Mouse (Mus musculus): ENCODE measurements around the gene Tm6sf2.
A peak's percentile ranks its signal among the peaks of the same experiment; 100 is the strongest.
"Not testable (repeated sequence)": the region's sequence is repeated elsewhere in the genome, so short reads cannot be mapped to it uniquely, and the experiment has no call there.

Gene Tm6sf2

DNA sequence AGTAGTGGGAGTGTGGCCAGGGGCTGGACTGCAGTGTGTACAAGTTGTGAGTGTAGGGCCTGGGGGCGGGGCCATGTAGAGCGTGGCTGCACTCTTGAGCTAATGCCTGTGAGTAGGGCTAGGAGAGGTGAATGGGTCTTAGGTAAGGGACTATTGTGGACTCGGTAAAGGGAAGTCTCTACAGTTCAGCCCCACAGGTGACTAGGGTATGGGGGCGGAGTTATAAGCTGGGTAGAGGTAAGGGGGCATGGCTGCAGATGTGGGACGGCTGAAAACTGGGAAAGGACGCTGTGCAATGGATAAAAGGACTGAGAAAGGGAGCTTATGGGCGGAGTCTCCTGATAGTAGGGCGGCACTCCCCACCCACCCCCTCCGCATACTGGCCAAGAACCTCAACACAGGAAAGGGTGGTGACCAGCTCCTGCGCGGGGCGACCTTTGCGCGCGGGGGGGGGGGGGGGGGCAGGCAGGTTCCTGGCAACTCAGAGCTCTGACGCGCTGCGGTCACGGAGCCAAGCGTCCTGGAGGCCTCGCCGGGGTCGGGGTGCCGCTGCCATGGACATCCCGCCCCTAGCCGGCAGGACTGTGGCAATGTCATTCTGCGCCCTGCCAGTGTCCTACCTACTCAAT is at the start of gene Tm6sf2:
Tm6sf2 (plus strand) TSS at position 484 of the 629 bp plus-strand sequence.
- DNase-seq = peak; percentile 25 to 41

GRCm38 (mm10) chr8:70023596-70023995 is 49.1 kb upstream of the Tm6sf2 start:
- DNase-seq = no peak

DNA sequence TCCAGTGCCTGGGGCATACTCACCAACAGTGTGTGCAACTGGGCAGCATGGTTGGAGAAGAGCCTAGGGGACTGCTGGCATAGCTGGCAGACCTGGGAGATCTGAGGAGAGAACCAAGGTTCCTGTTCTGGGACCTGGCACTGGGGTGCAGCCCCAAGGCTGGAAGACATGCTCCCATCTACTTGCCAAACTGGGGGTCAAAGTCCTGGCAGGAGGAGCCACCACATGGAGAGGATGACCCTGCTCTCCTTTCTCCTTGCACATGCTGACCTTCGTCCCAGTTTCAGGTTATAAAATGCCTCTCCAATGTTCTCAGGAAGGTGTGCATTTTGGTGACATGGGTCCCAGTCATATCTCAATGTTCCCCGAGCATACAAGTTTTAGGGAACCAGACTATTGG is 46.6 kb upstream of the Tm6sf2 start:
- no peak for DNase-seq

- no peak for DNase-seq
Measured at GRCm38 (mm10) chr8:70030255-70030654, 42.5 kb upstream of the Tm6sf2 start.

DNA sequence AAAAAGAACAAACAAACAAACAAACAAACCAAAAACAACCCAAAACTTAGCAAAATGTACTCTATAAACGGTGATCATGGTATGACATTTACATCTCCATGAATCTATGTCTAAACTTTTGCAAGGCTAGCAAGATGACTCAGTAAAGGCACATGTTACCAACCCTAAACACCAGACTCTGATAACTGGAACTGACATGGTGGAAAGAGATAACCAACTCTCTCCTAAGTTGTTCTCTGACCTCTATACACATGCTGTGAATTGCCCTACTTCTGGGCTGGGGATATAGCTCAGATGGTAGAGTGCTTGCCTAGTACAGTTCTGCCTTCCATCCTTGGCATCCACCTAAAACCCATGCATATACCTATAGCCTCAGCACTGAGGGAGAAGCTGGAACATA is 34.7 kb upstream of the Tm6sf2 start:
- no peak for DNase-seq

DNA sequence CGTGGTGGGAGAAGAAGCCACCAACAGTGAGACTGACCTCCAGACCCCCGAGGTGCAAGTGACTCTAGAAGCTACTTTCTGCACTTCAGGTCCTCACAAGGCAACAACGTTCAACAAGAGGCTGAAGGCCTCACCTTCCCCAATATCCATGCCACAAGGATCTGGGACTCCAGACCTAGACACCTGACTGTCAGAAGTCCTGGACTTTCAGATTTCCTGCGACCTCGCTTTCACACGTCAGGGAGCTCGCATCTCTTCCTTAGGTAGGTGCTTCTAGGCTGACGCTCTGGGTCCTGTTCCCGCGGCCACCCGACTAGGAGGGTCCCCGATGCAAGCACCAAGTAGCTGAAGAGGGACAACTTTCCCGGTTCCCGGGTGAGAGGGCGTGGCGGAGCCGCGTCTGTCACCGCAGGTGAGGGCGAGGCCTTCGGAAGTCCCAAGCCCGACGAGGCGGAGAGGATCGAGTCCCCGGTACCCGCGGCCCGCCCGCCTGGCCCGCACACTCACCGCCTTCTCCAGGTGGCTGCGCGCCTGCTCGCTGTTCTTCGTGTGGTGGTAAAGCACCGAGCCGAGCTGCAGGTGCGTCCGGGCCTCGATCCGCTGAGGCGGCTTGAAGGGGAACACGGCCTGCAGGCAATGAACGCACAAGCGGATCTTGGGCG is 30.7 kb upstream of the Tm6sf2 start:
- peak in 1 of 2 experiments; percentile 52 for DNase-seq

DNA sequence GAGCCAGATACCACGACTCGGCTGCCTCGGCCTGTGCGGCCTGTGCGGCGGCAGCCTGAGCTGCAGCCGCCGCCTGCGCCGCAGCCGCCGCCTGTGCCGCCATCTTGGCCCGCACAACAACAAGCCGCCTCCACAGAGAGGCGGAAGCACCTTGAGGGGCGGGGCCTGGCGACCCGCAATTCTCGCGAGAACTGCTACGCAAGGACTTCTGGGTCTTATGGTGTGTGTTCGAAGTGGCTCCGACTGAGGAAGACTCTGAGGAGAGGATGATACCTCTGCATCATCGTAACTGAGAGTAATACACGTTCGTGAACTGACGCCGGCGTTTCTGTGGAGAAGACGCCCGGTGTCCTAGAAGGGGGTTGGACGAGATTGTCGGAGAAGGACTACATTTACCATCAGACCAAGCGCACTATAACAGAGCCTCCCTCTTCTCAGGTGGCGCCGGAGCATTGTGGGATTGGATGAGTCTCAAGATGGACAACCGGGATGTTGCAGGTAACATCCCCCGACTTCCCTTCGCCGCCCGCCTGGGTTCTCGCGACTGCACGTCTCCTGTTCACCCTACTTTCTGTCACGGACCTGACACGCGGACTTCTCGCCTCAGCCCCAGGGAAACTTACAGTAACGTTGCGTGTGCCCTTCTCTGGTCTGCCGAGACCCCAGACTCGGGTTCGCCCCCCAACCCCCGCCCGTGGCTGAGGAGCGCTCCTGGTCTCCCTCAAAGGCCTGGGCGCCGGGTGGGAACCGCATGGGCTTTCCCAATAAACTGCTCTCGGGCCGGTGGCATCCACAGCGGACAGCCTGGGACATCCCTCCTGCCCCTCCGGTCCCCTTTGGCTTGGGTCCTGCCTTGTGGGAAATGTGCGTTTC is 29.9 kb upstream of the Tm6sf2 start, which contains the start of the genes Mau2 and Sugp1:
Mau2 (minus strand) TSS at position 152 of the 873 bp plus-strand sequence.
Sugp1 (plus strand) TSS at position 231 of the 873 bp plus-strand sequence.
- DNase-seq = peak; percentile 99

- DNase-seq = peak; percentile 18 to 37
Measured at GRCm38 (mm10) chr8:70043996-70044395, 28.7 kb upstream of the Tm6sf2 start.

DNA sequence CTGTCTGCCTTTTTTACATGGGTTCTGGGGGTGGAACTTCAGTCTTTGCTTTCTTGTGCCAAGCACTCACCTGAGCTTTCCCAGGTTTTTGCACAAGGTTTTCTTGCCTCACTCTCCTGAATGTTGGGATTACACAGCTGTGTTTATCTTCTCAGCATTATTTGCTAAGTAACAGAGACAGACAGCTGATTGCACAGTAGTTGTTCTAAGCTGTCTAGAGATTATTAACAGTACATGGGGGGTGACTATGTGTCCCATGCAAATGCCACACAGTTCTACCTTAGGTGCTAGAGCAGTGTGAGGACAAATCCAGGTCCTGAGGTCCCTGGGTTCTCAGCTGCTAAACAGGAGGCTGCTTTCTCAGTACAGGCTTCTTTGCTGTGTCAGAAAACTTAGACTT is 23.1 kb upstream of the Tm6sf2 start:
- DNase-seq = no peak

- not testable (repeated sequence) for DNase-seq
Measured at GRCm38 (mm10) chr8:70050434-70050833, 22.3 kb upstream of the Tm6sf2 start.

GRCm38 (mm10) chr8:70057721-70058120 is 15.0 kb upstream of the Tm6sf2 start:
- DNase-seq = no peak

DNA sequence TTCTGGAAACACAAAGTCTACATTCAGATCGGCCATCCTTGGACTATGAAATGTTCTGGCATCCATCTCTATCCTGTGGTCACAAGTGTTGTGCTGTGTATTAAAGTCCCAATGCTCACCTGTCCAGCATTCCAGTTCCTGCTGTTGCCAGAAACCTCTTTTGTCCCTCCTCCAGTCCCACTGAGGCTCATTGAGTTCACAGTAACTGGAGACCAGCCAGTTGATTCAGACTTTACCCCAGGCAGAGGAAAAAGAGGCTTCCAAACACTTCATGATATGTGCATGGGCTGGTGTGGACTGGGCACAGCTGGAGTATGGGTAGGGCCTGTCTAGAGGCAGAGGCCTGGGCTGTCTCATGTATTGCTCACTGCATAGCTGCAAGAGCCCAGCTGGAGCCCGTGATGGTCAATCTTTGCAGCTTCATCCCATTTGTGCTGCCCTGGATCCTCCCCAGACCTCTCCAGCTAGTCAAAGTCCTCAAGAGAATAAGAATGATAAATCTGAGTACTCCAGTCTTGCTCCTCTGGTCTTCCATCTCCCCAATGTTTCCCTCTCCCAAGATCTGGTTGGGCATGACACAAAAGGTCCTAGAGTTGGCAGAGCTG is 786 bp upstream of the Tm6sf2 start:
- DNase-seq = no peak

- no peak for DNase-seq
Measured at GRCm38 (mm10) chr8:70073120-70073519, 396 bp downstream of the Tm6sf2 start.

DNA sequence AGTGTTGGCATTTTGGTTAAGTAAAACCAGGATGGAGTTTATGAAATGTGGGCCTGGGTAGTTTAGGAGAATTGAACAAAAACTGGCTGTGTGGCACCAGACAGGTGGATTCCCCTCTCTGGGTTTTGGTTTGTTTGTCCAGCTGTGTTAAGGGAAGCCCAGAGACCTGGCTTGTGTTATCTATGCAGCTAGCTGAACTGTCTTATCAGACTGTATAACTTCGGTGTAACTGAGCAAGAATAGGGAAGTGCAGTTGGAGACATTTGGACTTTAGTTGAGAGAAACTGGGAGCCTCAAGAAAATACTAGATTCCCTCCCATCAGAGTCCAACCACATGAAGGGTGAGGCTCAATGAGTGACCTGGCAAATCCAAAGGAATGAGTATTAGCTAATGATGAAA is 958 bp downstream of the Tm6sf2 start:
- no peak for DNase-seq

DNA sequence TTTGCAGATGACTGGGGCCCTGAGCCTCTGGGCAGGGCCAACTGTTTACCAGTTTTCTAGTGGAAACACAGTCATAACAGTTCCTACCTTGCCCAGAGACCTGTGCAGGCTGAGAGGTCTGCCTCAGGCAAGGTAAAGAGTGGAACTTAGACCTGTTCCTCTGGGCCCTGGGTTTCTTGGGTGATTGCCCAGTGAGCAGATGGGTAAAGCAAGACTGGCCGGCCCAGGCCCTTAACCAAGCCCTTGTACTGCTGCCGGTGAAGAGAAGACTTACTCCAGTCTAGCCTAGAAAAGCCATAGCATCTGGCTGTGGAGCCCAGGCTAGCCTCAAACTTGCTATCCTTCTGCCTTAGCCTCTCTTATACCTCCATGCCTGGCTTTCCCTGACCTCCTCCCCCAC is 9.3 kb downstream of the Tm6sf2 start:
- peak; percentile 37 to 57 for DNase-seq

DNA sequence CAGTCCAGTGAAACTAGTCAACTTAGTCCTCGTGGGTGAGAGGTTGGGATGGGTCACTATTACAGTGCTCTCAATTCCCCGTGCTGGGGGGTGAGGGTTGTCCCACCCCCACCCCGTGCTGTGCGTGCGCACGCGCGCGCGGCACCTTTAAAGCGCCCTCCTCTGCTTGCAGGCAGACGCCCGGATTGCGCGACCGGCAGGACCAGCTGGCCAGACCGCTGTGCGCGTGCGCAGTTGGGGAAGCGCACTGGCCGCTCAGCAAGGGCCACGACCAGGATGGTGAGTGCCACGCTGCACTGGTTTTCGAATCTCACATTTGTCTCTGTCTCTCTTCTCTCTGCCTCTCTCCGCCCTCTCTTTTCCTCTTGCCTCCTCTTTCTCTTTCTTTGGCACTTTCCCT is 10.6 kb downstream of the Tm6sf2 start, which contains the start of gene Hapln4:
Hapln4 (plus strand) TSS at position 173 of the 400 bp plus-strand sequence.
- DNase-seq = peak; percentile 72 to 77

GRCm38 (mm10) chr8:70084191-70085065 is 11.7 kb downstream of the Tm6sf2 start:
- DNase-seq = peak; percentile 48 to 62

DNA sequence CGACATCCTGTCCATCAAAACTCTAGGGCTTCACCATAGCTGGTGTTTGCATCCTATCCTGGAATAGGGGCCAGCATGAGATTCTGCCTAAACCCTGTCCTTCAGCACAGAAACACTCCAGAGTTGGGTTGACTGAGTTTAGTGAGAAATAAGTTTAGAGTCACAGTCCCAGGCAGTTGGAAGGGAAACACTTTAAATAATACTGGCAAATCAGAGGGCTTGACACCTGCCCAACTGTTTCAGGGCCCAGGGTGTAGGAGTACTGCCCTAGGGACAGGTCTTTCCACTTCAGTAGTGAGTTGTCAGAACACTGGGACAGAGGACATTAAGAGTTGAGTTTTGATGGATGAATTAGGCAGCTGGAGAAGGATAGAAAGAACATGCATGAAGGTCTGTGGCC is 13.4 kb downstream of the Tm6sf2 start:
- DNase-seq = no peak

DNA sequence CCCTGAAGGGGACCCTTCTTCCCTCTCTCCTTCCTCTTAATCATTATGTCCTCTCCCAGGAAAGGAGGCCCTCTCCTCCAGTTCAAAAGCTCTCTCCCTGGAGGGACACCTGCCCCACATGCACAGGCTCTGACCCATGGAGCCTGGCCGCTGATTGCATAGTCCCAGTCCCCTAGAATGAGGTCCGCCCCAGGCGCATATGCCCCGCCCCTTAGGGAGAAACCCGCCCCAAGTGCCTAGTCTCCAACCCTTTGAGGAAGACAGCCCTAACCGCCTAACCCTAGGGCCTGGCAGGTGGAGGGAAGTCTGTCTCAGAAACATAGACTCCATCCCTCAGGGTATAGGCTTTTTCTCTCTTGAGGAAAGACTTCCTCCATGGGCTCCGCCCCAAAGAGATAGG is 14.5 kb downstream of the Tm6sf2 start:
- peak in 1 of 2 experiments; percentile 25 for DNase-seq

DNA sequence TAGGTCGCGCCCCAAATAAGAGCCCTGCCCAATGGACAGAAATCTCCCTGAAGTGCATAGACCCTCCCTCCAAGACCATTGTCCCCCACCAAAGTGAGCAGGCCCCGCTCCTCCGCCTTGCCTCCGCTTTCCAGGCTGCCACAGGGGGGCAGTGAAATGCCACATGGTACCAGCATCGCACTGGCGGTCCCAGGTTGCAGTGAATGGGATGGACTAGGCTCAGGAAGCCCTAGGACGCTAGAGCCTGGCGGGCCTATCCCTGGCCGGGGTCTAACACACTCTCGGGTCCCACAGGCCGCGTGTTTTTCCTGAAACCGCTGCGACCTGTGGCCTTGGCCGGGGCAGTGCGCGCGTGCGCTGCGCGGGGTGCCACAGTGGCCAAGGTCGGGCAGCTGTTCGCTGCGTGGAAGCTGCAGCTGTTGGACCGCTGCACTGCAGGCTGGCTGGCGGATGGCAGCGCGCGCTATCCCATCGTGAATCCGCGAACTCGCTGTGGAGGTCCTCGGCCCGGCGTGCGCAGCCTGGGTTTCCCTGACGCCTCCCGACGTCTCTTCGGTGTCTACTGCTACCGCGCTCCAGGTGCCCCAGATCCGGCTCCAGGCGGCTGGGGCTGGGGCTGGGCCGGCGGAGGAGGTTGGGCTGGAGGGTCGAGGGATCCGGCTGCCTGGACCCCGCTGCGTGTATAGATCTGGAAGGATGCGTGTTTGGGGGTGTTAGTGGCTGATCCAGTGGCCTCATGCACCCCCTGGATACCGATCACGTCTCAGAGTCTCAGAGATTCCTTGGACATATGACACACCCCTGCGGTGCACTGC is 15.3 kb downstream of the Tm6sf2 start:
- DNase-seq = peak; percentile 82 to 84

Measured in cerebellum, postnatal 10 days (tissue).